Mouse (Mus musculus) heart, adult 18-20 months (tissue): ENCODE measurements around the gene Zfp831. TPM values are rescaled to one million over a fixed set of nuclear protein-coding genes. Genes with fewer than 3 reads are reported as not detected.
A peak's percentile ranks its signal among the peaks of the same experiment; 100 is the strongest.

ENCODE experiments used
- DNase-seq, 2 experiments: peaks; one replicate each; pipeline ENCODE4 v3.0.0; 2021 to 2022; ENCODE audit warnings: mixed read lengths in 1 of 2
- total RNA-seq, 2 experiments: library from RNA; stranded (reverse); gene quantifications; 2 replicates each; pipeline ENCODE4 v1.2.3; 2021

Gene Zfp831
- total RNA-seq, 2 experiments from 2014 or later, result 0.07 to 0.59 TPM

DNA sequence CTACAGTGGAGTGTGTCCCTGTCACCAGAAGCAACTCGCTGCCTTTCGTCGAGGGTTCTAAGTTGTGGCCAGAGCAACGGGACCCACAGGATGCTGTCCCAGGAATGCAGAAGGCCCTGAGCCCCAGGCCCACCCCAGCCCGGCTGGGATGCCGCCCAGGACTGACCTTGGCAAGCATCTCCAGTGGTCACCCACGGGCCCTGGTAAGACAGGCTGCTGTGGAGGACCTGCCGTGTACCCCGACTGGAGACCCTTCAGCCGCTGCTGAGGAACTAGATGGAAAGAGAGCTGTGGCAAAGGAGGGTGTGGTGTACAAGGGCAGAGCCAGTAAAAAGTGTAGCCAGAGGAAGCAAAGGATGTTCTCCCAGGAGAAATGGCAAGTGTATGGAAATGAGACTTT lies 1.6 kb downstream of the Zfp831 start:
- no peak for DNase-seq

DNA sequence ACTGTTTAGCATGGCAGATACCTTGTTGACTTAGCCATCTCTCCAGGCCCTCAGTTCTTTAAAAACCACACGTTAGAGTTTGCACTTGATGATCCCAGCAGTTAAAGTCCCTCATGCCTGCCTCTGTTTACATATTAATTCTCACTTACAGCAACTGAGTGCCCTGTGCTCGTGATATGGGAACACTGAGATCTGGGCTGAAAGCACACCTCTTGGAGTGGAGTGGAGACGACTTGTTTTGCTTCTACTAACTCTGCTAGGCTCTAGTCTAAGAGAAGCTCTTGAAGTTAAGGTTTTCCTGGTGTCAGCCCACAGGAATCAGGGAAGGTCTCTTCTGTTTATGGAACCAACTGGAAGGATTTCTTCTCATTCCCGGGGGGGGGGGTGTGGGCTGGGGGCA lies 9.5 kb downstream of the Zfp831 start:
- no peak for DNase-seq

DNA sequence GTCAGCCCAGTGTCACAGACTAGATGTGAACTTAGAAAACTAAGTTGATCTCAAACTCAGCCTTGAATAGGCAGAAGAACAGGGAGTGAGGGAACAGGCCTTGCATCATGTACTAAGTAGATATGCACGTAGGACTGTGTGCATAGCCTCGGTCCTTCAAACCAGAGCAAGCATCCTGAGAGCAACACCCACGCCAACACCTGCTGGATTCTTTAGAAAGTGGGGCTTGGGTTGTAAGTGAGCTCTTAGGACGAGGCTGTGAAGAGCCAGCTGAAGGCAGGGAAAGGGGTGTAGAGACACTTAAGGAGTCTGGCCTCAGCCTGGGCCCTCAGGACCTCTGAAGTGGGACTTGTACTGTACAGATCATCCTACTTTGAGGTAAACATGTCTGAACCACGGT lies 12.0 kb downstream of the Zfp831 start:
- no peak for DNase-seq

DNA sequence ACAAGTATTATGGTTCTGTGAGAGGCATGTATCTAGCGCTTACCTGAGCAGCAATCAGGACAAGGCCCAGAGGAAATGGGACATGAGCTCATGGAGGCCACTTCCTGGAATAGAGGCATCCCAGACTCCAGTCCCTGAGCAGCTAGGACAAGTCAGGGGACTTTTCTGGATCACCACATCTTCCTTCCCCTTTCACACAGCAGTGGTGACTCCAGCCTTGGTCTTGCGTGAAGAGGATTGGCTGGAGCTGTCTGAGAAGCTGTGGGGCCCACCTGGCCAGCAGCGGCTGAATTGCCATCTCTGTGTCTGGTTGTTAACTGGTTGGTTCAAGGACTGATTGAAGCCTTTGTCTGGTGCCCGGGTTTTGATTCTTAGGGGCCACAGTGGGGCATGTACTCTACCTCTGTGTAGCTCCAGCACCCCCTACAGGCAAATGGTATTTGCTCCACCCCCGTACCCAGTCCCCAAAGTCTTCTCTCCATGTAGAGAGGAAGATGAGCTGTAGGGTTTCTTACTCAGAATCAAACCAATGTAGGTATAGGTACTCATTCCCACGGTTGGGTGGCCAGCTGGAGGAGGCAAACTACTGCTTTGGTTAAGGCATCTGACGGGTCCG lies 15.0 kb downstream of the Zfp831 start:
- no peak for DNase-seq

DNA sequence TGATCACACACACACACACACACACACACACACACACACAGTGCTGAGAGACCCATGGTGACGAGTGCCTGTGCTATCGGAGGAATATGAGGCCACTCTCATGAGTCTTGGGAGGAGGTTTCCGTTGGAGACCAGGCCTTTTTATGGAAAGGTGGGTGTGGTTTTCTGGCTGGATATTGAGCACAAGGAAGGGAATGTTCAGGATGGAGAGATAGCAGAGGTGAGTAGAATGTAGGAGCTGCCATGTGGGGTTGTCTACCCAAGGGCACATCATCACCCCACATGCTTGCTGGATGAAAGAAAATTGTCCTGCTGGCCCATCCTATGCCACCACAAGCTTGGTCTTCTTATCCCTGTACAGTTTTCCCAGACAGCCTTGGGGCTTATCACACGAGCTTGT lies 16.5 kb downstream of the Zfp831 start:
- no peak for DNase-seq

DNA sequence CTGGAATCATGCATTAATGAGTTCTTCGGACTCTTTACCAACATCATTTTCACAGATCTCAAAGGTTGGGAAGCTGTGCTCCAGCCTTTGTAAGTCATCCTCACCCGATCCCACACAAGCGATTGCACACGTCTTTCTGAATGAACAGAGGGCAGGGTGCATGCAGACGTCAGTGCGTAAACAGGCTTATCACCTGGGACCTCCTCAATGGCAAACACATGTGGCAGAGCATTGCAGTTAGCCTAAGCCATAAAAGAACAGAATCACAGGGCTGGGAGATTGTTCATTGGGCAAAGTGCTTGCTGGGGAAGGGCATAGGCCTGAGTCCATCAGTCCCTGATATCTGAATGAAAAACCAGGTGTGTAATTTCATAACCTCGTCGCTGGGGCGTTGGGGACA lies 17.0 kb downstream of the Zfp831 start:
- DNase-seq, result no peak

DNA sequence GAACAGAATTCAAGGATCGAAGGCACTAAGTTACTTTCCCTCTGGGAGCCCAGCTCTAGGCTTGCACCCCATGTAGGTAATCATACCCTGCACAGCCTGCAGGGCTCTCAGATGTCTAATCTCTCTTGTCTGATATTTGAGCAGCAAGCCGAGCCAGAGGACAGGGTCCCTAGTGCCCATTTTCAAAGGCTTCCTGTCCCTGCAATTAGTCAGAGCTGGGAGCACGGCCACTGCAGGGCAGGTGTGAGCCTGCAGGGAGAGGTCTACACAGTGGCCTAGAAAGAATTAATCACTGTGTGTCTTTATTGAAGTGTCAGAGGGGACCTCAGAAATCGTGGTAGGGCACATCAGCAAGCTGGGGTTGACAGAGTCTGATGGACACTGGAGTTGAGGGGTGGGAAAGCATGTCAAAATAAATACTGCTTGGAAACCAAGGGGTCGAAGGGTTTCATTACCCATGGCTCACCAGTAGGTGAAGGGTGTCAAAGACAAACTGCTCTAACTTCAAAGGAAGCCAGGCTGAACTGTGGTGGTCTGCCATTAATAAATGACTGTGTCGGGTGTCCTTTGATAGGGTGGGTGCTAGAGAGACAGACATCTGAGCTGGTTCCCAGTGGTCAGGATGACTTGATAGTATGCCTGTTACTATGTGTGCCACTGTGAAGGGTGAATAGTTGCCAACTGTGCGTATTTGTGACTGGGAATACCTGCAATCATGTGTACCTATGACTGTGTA lies 18.3 kb downstream of the Zfp831 start:
- no peak for DNase-seq

DNA sequence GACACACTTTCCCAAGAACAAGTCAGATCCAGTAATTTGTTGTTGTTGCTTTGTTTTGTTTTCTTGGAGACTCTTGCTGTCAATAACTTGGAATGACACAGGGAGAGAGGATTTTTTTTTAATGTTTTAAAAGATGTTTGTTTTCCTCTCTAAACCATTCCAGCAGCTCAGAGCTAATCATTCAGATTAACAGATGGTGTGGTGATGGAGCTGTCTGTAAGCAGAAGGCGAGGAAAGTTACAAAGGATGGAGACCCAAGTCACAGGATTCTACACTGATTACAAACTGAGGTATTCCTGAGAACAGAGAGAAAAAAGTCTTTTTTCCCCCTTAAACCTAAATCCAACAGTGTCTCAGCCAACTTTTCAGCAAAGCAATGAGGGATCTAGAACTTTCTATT lies 19.3 kb downstream of the Zfp831 start:
- no peak for DNase-seq

DNA sequence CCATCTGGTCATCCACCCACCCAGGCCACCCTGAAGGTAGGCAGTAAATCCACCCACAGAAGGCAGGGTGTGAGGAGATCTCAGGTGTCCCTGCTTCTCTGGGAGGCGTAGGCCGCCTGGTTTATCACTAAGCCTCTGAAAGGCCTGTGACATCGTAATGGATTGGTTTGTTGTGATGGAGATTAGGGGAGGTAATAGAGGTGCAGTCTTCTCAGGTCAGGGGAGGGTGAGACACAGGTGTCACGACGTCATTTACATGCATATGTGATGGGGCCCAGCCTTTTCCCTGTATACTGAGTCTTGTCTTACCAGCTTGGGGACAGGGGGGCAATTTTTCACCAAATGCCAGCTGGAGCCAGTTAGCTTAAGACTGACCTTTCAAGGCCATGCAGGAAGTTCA lies 22.1 kb downstream of the Zfp831 start:
- no peak for DNase-seq

DNA sequence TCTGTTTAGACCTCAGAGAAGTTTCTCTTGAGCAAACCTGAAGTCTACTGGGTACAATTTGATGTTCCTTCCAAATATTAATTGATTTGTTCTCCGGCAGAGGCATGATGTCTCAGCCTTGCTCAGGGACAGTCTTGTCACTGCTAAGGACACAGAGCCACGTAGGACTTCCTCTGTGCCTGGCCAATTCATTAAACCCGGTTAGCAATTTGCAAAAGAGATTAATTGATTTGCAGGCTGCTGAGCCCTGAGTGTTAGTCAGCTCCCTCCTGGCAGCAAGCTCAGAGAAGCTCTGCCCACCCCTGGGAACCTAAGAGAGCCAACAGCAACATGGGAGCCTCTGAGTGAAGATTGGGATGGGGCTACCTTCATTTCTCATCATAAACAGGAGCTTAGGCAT lies 25.5 kb downstream of the Zfp831 start:
- DNase-seq, result peak; percentile 17 to 74

DNA sequence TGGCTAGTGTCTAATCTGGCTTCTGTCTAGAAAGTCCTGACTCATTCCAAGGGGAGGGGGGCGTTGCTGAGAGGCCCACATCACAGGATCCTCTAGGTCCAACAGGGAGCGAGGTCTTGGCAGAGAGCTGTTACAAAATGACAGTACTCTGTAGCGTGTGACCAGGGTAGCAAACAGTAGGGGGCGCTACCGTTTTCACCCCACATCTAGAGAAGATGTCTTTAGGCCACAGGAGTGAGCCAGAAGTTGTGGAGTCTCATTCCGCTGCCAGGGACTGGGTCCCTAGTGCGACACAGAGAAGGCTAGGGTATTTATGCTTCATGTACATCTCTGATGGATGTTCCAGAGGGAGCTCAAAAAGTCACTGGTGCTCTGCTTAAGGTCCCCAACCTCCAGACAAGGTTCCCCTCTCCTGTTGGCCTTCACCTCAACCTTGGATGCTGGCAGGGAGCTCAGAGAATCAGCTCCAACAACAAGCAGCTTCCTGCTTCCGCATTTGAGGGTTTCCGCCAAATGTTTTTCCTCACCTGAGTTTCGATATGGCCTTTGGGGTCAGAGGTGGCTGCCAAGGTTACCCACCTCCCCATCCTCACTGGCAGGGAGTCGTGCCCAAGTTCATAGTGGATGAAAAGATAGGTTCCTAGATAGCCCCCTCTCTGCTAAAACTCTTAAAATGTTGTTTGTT lies 29.3 kb downstream of the Zfp831 start:
- DNase-seq, result peak; percentile 45 to 47

DNA sequence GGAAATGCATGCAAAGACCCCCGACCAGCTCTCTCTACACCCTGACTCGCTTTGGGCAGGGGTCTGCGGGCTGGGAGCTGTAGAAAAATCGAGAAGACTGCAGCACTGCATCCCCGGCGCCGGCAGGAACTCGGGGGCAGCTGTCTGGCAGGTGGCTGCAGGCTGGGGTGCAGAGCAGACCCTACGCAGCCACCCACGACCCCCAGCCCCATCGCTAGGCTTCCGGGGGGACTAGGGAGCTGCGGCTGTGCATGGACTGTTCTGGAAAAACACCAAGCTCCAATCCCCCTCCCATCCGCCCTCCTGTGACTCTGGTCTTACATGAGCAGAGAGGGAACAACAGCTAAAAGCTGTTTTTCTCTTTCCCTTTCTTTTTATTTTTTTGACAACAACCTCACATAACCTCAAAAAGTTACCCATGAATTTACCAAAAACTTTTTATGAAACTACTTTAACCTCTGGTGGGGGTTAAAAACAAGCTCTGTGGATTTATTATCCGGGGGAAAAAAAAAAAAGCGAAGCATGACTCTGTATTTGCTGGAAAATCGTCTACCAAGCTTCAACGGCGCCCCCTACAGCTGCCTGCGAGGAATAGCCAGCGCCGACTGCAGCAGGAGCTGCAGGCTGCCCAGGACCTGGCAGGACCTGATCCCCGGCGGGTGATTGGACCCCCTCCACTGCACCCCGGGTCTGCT lies 30.4 kb downstream of the Zfp831 start:
- peak; percentile 88 to 96 for DNase-seq

DNA sequence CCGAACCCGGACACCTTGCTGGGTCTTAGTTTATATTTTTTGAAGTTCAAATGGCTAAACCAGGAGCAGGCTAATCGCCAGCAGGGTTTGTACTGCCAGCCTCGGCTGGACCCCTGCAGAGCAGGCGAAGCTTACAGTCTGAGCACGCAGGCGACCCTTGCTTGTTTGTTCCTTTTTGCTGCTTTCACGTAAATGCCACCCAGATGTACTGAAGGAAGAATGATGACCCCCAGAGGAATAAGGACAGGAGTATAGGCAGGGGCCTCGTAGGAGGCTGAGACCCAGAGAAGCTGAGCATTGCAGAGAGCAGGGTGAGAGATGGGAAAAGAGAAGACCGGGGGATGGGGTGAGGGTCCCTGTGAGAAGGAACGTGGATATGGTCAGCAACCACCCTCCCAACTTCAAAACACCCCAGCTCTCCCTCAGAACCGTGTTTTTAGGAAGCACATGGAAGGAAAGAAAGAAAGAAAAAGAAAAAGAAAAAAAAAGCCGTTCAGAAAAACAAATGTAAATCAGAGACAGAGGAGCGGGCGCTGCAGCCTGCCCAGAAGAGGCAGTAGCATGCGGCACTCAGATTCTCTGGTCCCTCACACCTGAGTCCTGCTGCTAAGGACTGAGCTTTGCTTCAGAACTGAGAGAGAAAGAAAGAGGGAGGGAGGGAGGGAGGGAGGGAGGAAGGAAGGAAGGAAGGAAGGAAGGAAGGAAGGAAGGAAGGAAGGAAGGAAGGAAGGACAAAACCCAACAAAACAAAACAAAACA lies 31.1 kb downstream of the Zfp831 start:
- DNase-seq, result no peak

DNA sequence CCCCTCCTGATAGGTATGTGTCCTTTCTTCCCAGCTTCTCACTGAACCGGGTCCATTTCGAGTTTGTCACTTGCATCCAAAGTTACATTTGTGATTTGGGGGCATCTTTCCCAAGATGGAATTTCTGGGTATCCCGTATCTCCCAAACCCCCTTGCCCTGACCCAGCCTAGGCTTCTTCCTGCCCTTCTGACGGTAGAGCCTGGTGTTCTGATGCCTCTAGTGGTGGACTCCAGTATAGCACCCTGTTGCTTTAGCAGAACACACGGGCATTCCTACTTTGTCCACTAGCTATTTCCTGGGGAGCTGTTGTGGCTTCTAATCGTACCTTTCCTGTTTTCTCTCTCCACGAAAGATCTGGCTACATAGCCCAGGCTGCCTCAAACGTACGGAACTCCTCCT lies 32.3 kb downstream of the Zfp831 start:
- DNase-seq, result peak; percentile 67 to 89

DNA sequence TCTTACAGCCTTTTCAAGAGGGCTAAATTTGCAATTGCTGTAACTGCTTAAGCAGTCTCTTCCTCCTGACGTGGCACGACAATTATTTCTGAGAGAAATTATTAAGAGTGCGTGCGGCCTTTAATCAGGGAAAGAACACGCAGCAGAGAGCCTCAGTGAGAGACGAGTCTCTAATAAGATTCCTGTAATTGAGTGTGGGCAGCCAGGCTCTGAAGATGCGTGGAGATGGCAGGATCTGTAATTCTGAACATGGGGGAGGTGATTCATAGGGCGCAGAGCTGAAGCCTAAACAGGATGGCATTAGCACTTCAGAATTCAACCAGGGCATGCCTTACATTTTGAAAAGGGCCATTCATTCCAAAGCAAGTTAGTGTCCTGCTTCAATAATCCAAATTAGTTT lies 58.0 kb downstream of the Zfp831 start:
- no peak for DNase-seq

DNA sequence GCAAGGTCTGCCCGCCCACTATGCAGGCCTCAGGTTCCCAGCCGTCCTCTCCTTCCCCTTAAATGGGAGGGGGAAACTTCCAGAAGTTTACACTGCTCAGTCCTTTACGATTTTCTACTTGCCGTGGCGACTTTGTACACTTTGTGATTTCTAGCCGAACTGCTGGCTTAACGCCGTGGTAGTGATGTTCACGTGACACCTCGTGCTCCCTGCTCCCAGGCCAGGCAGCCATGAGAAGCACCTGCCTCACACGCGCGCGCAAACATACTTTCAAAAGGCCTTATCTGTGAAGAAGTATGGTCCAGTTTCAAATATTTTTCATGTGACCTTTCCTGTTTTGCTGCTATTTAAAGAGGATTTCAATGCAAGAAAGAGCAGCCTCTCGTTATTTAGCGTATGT lies 63.8 kb downstream of the Zfp831 start:
- no peak for DNase-seq

DNA sequence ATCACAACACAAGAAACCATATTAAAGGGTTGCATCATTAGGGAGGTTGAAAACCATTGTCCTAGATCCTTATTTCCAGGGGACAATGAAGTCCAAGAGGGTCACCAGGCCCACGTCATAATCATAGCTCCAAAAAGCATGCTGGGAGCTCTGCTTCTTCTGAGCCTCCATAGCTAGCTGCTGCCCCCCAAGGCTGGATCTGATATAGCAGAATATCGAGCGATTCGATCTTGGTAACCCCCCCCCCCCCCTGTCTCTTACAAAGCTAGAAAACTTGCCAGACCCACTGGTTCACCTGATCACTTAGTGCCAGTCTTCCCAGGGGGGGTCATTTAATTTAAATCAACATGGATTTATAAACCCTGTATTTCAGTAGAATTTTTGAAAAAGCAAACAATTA lies 65.3 kb downstream of the Zfp831 start:
- DNase-seq, result no peak

DNA sequence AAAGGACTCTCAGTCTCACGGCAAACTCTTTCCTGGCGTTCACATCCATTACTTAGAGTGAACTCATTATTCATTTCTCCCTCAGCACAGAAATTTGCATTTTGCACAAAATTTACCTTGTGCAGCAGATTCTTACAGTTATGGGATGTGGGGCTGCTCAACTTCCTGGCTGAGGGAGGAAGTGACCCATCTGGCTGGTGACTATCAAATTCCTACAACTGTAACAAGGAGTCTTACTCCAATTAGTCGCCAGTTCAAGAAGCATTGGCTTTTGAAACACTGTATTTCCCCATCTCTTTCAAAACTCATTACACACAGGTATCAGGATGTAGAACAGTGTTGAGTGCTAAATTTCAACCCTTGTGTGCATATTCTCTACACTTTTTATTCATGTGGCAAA lies 66.9 kb downstream of the Zfp831 start:
- DNase-seq, result no peak

DNA sequence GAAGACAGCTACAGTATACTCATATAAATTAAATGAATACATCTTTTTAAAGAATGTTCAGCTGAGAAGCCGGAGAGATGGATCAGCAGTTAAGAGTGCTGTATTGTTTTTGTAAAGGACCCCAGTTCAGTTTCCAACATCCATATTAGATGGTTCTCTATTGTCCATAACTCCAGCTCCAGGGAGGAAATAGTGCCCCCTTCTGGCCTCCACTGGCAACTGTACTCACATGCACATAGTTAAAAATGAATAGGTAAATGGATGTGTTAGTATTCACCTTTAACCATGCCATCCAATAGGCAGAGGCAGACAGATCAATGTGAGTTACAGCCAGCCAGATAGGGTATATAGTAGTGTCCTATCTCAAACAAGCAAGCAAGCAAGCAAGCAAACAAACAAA lies 68.7 kb downstream of the Zfp831 start:
- no peak for DNase-seq

DNA sequence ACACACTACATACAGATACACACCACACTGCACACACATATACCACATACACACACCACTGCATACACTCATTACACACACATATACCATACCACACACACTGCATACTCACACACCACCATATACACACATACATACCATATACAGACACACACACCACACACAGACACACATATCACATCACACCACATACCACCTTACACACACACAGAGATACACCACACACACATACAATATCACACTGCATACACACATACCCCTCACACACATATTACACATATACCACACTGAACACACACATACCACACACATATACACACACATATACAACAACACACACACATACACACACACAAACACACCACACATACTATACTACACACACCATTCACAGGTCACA lies 72.6 kb downstream of the Zfp831 start:
- no peak for DNase-seq

DNA sequence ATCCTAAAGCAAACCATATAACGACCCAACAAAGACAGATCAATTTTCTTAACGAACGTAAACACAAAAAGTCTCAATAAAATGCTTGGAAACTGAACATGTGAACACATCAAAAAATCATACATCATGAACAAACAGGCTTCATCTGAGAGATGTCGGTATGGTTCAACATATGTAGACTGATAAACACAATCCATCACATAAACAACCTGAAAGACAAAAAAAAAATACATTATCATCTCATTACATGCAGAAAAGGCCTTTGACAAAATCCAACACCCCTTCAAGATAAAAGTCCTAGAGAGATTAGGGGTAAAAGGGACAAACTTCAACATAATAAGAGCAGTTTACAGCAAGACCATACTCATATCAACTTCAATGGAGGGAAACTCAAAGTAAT lies 74.5 kb downstream of the Zfp831 start:
- no peak for DNase-seq

DNA sequence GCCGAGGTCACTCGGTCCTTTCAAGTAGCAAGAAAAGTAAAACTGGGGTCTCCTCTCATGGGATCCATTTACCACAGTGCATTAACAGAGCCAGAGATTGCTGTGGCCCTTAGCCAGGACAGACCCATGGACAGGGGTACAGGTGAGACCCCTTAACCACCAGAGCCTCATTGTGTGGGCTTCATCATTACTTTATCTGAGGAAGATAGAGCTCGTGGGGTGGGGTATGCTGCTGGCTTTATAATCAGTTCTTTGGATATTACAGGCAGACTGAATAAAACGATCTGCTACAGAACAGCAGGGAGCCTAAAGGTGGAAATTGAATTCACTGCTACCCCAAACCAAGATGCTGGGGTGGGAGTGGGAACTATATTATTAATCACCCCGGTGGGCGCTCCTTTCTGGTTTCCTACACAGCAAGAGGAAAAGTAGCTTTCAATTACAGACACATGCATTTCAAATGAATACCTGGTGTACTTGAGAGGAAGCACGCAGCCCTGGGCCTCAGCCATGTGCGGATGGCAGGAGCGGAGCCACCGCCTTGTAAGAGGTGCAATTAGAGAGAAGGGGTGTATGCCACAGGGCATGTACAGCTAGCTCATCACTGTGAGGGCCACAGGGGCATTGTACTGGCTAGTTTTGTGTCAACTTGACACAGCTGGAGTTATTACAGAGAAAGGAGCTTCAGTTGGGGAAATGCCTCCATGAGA lies 83.9 kb downstream of the Zfp831 start:
- DNase-seq, result no peak
